Mouse (Mus musculus) brown adipose tissue, adult 24 weeks (tissue): Measurements from ENCODE around the gene Lrig1. TPM values are rescaled to one million over a fixed set of nuclear protein-coding genes. Genes with fewer than 3 reads are reported as not detected.

ENCODE experiments used
- H3K27ac ChIP-seq: fragments of 200-500 bp; replicated peaks from 2 replicates; pipeline ENCODE4 v1.5.1; 2012; ENCODE audit warnings: low read depth, mild to moderate bottlenecking, low read length
- H3K4me1 ChIP-seq: fragments of 200-500 bp; 2 replicates; pipeline ENCODE4 v1.6.1; 2012; ENCODE audit warnings: low read length, mixed read lengths; ENCODE audit not compliant: control insufficient read depth, insufficient read depth, insufficient read length
- H3K4me3 ChIP-seq: fragments of 200-500 bp; 2 replicates; pipeline ENCODE4 v1.5.1; 2012; ENCODE audit warnings: low read depth, mild to moderate bottlenecking, low read length, moderate library complexity; ENCODE audit not compliant: insufficient read depth
- polyA plus RNA-seq: library from polyadenylated mRNA; stranded (reverse); fragments of >200 nt; gene quantifications from 2 replicates; pipeline ENCODE4 v1.2.4, GENCODE M21; 2012; ENCODE audit not compliant: missing spikeins, insufficient read depth, insufficient read length

The Lrig1 gene
- polyA plus RNA-seq, 1 experiment: 23.3 TPM

GRCm38 (mm10) chr6:94604546-94604945, 95.4 kb downstream of the Lrig1 start:
- H3K27ac ChIP-seq: no peak overlapping the region
- peaks cover 8% of the 10 kb centered on the region for H3K4me1 ChIP-seq
- H3K4me3 ChIP-seq: no peak overlapping the region

GRCm38 (mm10) chr6:94604072-94604471, 95.9 kb downstream of the Lrig1 start:
- no peak overlapping the region for H3K27ac ChIP-seq
- H3K4me1 ChIP-seq: peaks cover 8% of the 10 kb centered on the region
- H3K4me3 ChIP-seq: no peak overlapping the region

GRCm38 (mm10) chr6:94601811-94602210, 98.1 kb downstream of the Lrig1 start:
- H3K4me1 ChIP-seq: peaks cover 11% of the 10 kb centered on the region
- no peak overlapping the region for H3K27ac ChIP-seq
- H3K4me3 ChIP-seq: no peak overlapping the region

- no peak overlapping the region for H3K4me3 ChIP-seq
- H3K27ac ChIP-seq: no peak overlapping the region; the same call in 1 of the 2 replicates
- H3K4me1 ChIP-seq: peaks cover 16% of the 10 kb centered on the region
These were observed 98.9 kb downstream of the Lrig1 start for GRCm38 (mm10) chr6:94601101-94601500.

- Histone ChIP-seq H3K27ac (no peak overlapping the region), H3K4me3 (no peak overlapping the region), H3K4me1 (peaks cover 16% of the 10 kb centered on the region)
These were observed 100.9 kb downstream of the Lrig1 start for GRCm38 (mm10) chr6:94599016-94599415.

- peaks cover 16% of the 10 kb centered on the region for H3K4me1 ChIP-seq
These were observed 101.5 kb downstream of the Lrig1 start for GRCm38 (mm10) chr6:94598421-94598820.

GRCm38 (mm10) chr6:94596761-94597485, 103.0 kb downstream of the Lrig1 start:
- H3K4me1 ChIP-seq: peaks cover 22% of the 10 kb centered on the region
- no peak overlapping the region for H3K4me3 ChIP-seq
- peak overlapping the region; percentile 38 for H3K27ac ChIP-seq

More at GRCm38 (mm10) chr6:94598421-94598820, 101.5 kb downstream of the Lrig1 start:
- Histone ChIP-seq H3K27ac (no peak overlapping the region), H3K4me3 (no peak overlapping the region)

- Histone ChIP-seq H3K4me3 (no peak overlapping the region), H3K27ac (peak overlapping the region; percentile 38; the same call in 1 of the 2 replicates), H3K4me1 (peaks cover 19% of the 10 kb centered on the region)
These were observed 103.8 kb downstream of the Lrig1 start for GRCm38 (mm10) chr6:94596051-94596760.

- Histone ChIP-seq H3K27ac (0 out of 2 replicates have a peak overlapping the region, but pooled peaks have one; percentile 7), H3K4me3 (no peak overlapping the region), H3K4me1 (peaks cover 19% of the 10 kb centered on the region)
These were observed 104.8 kb downstream of the Lrig1 start for GRCm38 (mm10) chr6:94595206-94595605.

GRCm38 (mm10) chr6:94594711-94595110, 105.2 kb downstream of the Lrig1 start:
- peaks cover 19% of the 10 kb centered on the region for H3K4me1 ChIP-seq
- no peak overlapping the region for H3K4me3 ChIP-seq
- no peak overlapping the region for H3K27ac ChIP-seq

- Histone ChIP-seq H3K4me3 (no peak overlapping the region), H3K4me1 (peaks cover 19% of the 10 kb centered on the region), H3K27ac (no peak overlapping the region)
These were observed 105.8 kb downstream of the Lrig1 start for GRCm38 (mm10) chr6:94594096-94594665.

- Histone ChIP-seq H3K4me1 (peaks cover 19% of the 10 kb centered on the region), H3K27ac (no peak overlapping the region)
These were observed 107.2 kb downstream of the Lrig1 start for GRCm38 (mm10) chr6:94592710-94593109.

GRCm38 (mm10) chr6:94592243-94592642, 107.7 kb downstream of the Lrig1 start:
- H3K4me1 ChIP-seq: peaks cover 19% of the 10 kb centered on the region
- no peak overlapping the region for H3K27ac ChIP-seq
- no peak overlapping the region for H3K4me3 ChIP-seq

More at GRCm38 (mm10) chr6:94592710-94593109, 107.2 kb downstream of the Lrig1 start:
- no peak overlapping the region for H3K4me3 ChIP-seq

GRCm38 (mm10) chr6:94588365-94588764, 111.6 kb downstream of the Lrig1 start:
- H3K27ac ChIP-seq: no peak overlapping the region
- H3K4me3 ChIP-seq: no peak overlapping the region
- H3K4me1 ChIP-seq: peaks cover 11% of the 10 kb centered on the region; the same call in 1 of the 2 replicates

GRCm38 (mm10) chr6:94584976-94585375, 115.0 kb downstream of the Lrig1 start:
- Histone ChIP-seq H3K27ac (no peak overlapping the region), H3K4me3 (no peak overlapping the region), H3K4me1 (no peaks in the 10 kb centered on the region)
